Mouse (Mus musculus): Measurements from ENCODE around the gene Olfr521.
"Not testable (repeated sequence)": the region's sequence is repeated elsewhere in the genome, so short reads cannot be mapped to it uniquely, and the experiment has no call there.

- not testable (repeated sequence) for TF ChIP-seq CTCF (IDR thresholded peaks at IDR 0.05; ENCODE audit: control insufficient read depth, insufficient read depth, insufficient read length); USF1 (IDR thresholded peaks at IDR 0.05; ENCODE audit: low read depth); CEBPB (IDR thresholded peaks at IDR 0.05; ENCODE audit: low read depth)
Observed at GRCm38 (mm10) chr7:99735491-99735890, 27.8 kb upstream of the Olfr521 start.
